ENCODE assay signal across 10 mouse cellular contexts in genomic region chr9:56656766-56657542, GRCm38 (mm10).
DNase-seq lines count a peak whose midpoint lies in the region; ATAC-seq and TF ChIP-seq lines count a peak whose summit lies in the region.
"Had no signal": no experiment of that assay in that cellular context is flagged by ENCODE, and none has a peak within 500 bp of the region (broad histone marks: within the 10 kb centered on the region; RNA-seq: fewer than 3 reads in every experiment).

No protein-coding gene starts in this region.

- TF ChIP-seq CTCF in lung, embryonic 14.5 days (IDR thresholded peaks at IDR 0.05; ENCODE audit: low read depth), result no peak

- H3K36me3 ChIP-seq in lung, embryonic 14.5 days (ENCODE audit: insufficient read depth), result no peaks in the 10 kb centered on the region
- no peaks in the 10 kb centered on the region for H3K36me3 ChIP-seq in forebrain, embryonic 16.5 days (ENCODE audit: control insufficient read depth, insufficient read depth)
- H3K36me3 ChIP-seq in kidney, embryonic 15.5 days, result no peaks in the 10 kb centered on the region
- H3K36me3 ChIP-seq: liver, embryonic 13.5 days; neural tube, embryonic 12.5 days had no signal

- no peaks in the 10 kb centered on the region for H3K9me3 ChIP-seq in lung, embryonic 14.5 days (ENCODE audit: low read depth, low read length)
- H3K9me3 ChIP-seq in forebrain, embryonic 16.5 days (ENCODE audit: control insufficient read depth, low read length), result no peaks in the 10 kb centered on the region
- no peaks in the 10 kb centered on the region for H3K9me3 ChIP-seq in kidney, embryonic 15.5 days (replicated peaks)
- H3K9me3 ChIP-seq: liver, embryonic 13.5 days; neural tube, embryonic 12.5 days had no signal

- 40% methylated on average over 16 of the region's 16 CpGs for WGBS in lung, embryonic 14.5 days
- WGBS in forebrain, embryonic 16.5 days, result 47% methylated on average over 16 of the region's 16 CpGs
- whole genome bisulfite sequencing in kidney, embryonic 15.5 days, result 57% methylated on average over 16 of the region's 16 CpGs

- peak; percentile 31 for DNase-seq in lung, embryonic 14.5 days
- no peak for DNase-seq in lung, postnatal 36 days
- DNase-seq in left cerebral cortex, adult 11 months (ENCODE audit: low spot score), result peak; percentile 73
- peak; percentile 87 for DNase-seq in right cerebral cortex, postnatal 25 days
- DNase-seq in testis, postnatal 10 days (ENCODE audit: low spot score), result no peak
- DNase-seq in ovary, postnatal 10 days (ENCODE audit: low spot score), result no peak
- DNase-seq: liver, embryonic 13.5 days had no signal

- H3K9ac ChIP-seq in lung, embryonic 14.5 days, result no peak overlapping the region
- H3K9ac ChIP-seq in forebrain, embryonic 16.5 days (replicated peaks; ENCODE audit: low read depth, low read length), result no peak overlapping the region; the same call in 1 of the 2 replicates
- no peak overlapping the region for H3K9ac ChIP-seq in kidney, embryonic 15.5 days
- H3K9ac ChIP-seq: liver, embryonic 13.5 days; neural tube, embryonic 12.5 days had no signal

- H3K4me2 ChIP-seq in lung, embryonic 14.5 days, result peak overlapping the region; percentile 26; the same call in 1 of the 2 replicates
- peak overlapping the region; percentile 19 for H3K4me2 ChIP-seq in forebrain, embryonic 16.5 days (ENCODE audit: low read length)
- no peak overlapping the region for H3K4me2 ChIP-seq in kidney, embryonic 15.5 days
- H3K4me2 ChIP-seq: liver, embryonic 13.5 days; neural tube, embryonic 12.5 days had no signal

- H3K4me3 ChIP-seq in lung, embryonic 14.5 days (ENCODE audit: low read depth, low read length), result no peak overlapping the region
- H3K4me3 ChIP-seq in forebrain, embryonic 16.5 days (replicated peaks; ENCODE audit: low read length), result no peak overlapping the region
- H3K4me3 ChIP-seq in kidney, embryonic 15.5 days (replicated peaks), result no peak overlapping the region
- H3K4me3 ChIP-seq: liver, embryonic 13.5 days; neural tube, embryonic 12.5 days had no signal

- no peaks in the 10 kb centered on the region for H3K27me3 ChIP-seq in lung, embryonic 14.5 days (ENCODE audit: insufficient read depth, low read length)
- H3K27me3 ChIP-seq in forebrain, embryonic 16.5 days (replicated peaks; ENCODE audit: control insufficient read depth, insufficient read depth, low read length), result no peaks in the 10 kb centered on the region
- H3K27me3 ChIP-seq in kidney, embryonic 15.5 days, result no peaks in the 10 kb centered on the region; the same call in 1 of the 2 replicates
- H3K27me3 ChIP-seq: liver, embryonic 13.5 days had no signal

- H3K4me1 ChIP-seq in lung, embryonic 14.5 days (ENCODE audit: insufficient read depth), result no peaks in the 10 kb centered on the region
- peaks cover 41% of the 10 kb centered on the region for H3K4me1 ChIP-seq in forebrain, embryonic 16.5 days (replicated peaks; ENCODE audit: control insufficient read depth, insufficient read depth, low read length)
- H3K4me1 ChIP-seq in kidney, embryonic 15.5 days, result peaks cover 4% of the 10 kb centered on the region; the same call in 1 of the 2 replicates
- H3K4me1 ChIP-seq: liver, embryonic 13.5 days had no signal

- ATAC-seq in lung, embryonic 14.5 days (ENCODE audit: insufficient read depth), result no peak
- peak; percentile 47 for ATAC-seq in forebrain, embryonic 16.5 days
- ATAC-seq in kidney, embryonic 15.5 days (replicated peaks; ENCODE audit: low FRiP score), result no peak

- no peak overlapping the region for H3K27ac ChIP-seq in lung, embryonic 14.5 days (ENCODE audit: low read depth)
- H3K27ac ChIP-seq in forebrain, embryonic 16.5 days (ENCODE audit: low read length), result peak overlapping the region; percentile 86
- no peak overlapping the region for H3K27ac ChIP-seq in kidney, embryonic 15.5 days
- H3K27ac ChIP-seq: liver, embryonic 13.5 days; neural tube, embryonic 12.5 days had no signal

Comparison
In these comparisons a context has a peak if more than half of its experiments do, and no peak if none do; other contexts are left out.
1. DNase-seq: peak in lung, embryonic 14.5 days (single experiment), left cerebral cortex, adult 11 months (single experiment) and right cerebral cortex, postnatal 25 days (single experiment); none in lung, postnatal 36 days (single experiment), testis, postnatal 10 days (single experiment) and ovary, postnatal 10 days (single experiment).